Mouse (Mus musculus): ENCODE measurements around the gene Hadha. TPM values are rescaled to one million over a fixed set of nuclear protein-coding genes. Genes with fewer than 3 reads are reported as not detected.

The Hadha gene
- total and polyA plus RNA-seq, 3 experiments: 76.0 to 117 (median 83.0) TPM

DNA sequence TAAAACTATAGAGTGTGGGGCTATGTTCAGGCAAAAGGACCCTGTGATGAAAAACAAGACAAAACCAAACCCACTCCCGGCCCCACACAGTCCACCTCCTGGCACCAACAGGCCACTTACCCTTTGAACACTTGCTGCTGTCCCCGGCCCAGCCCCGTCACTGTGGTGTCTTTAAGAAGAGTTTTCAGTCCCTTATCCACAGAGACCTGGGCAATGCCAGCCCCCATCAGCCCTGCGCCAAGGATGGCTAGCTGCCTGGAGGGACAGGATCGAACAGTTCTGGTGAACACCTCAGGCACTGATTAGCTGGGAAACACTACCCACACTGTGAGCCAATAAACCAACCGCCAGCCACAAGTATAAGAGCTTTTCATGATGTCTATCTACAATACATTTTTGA, 26.3 kb downstream of the Hadha start:
- dilution Hi-C loops (cut with MboI; ENCODE audit: extremely low pct_ligation_motif_present, extremely low pct_unique_long_range_greater_than_20kb, low sequenced_read_pairs): no loop called here
- Histone ChIP-seq H3K27ac (ENCODE audit: insufficient read depth, low read depth) (no peak overlapping the region), H3K79me2 (replicated peaks; ENCODE audit: control insufficient read depth, extremely low read depth, insufficient read depth, poor library complexity, severe bottlenecking) (no peaks in the 10 kb centered on the region), H3K4me2 (ENCODE audit: insufficient read depth, low read depth, poor library complexity, severe bottlenecking) (no peak overlapping the region), H3K9me3 (replicated peaks; ENCODE audit: low read length) (no peaks in the 10 kb centered on the region), H3K27me3 (replicated peaks) (no peaks in the 10 kb centered on the region), H3K4me3 (replicated peaks in 1 of 3; ENCODE audit: low read depth in 2 of 3, low read length in 2 of 3, poor library complexity in 1 of 3) (no peak overlapping the region), H3K36me3 (replicated peaks in 1 of 2; ENCODE audit: control insufficient read depth in 1 of 2, insufficient read depth in 1 of 2, low read length in 1 of 2) (peaks cover 60 to 91% of the 10 kb centered on the region in 2 experiments), H3K4me1 (ENCODE audit: control insufficient read depth in 1 of 2, insufficient read depth in 2 of 2) (no peaks in the 10 kb centered on the region), H3K9ac (ENCODE audit: insufficient read depth, low read depth) (no peak overlapping the region)
- DNase-seq (ENCODE audit: extremely low read depth): no peak
- in situ Hi-C loops (cut with MboI; ENCODE audit: low pct_ligation_motif_present, low pct_unique_long_range_greater_than_20kb, low sequenced_read_pairs): no loop called here
- no peak for TF ChIP-seq JUND (conservative IDR thresholded peaks at IDR 0.05; ENCODE audit: low read depth, low read length)
- TF ChIP-seq POLR2AphosphoS2 (IDR thresholded peaks at IDR 0.05; ENCODE audit: low read depth, low read length): no peak
- no peak for TF ChIP-seq ETS1 (conservative IDR thresholded peaks at IDR 0.05; ENCODE audit: low read depth, low read length)

DNA sequence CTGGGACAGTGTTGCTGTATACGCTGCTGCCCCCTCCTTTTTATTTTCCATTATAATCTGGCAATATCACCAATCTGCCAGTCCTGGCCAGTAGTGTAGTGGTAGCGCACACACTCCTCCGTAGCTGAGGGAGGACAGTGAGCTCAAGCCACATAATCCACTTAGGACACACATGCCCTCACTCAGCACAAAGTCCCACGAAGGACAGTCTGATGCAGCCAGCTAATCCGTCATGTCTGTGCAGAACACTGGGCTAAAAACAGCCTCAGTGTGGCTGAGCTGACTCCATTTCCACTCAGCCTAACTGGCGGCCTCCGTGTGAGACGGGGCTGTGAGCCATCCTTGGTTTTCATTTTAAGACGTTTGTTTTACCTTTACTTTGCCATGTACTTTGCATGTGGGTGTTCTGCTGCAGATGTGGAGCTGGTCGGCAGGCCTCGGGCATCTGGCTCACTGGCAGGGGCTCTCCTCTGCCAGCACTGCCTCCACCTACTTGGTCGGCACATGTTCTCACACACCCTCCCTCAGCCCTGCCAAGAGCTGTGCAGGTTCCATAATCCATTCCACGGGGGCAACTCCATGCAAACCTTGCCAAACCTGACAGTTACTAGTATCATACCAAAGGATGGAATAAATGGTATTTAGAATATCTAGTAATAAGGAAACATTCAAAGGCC, 26.9 kb downstream of the Hadha start:
- DNase-seq (ENCODE audit: extremely low read depth): no peak
- no peak overlapping the region for H3K9ac ChIP-seq (ENCODE audit: insufficient read depth, low read depth)
- in situ Hi-C loops (cut with MboI; ENCODE audit: low pct_ligation_motif_present, low pct_unique_long_range_greater_than_20kb, low sequenced_read_pairs): no loop called here
- dilution Hi-C loops (cut with MboI; ENCODE audit: extremely low pct_ligation_motif_present, extremely low pct_unique_long_range_greater_than_20kb, low sequenced_read_pairs): no loop called here
- H3K4me1 ChIP-seq (ENCODE audit: control insufficient read depth in 1 of 2, insufficient read depth in 2 of 2): no peaks in the 10 kb centered on the region
- no peak overlapping the region for H3K4me2 ChIP-seq (ENCODE audit: insufficient read depth, low read depth, poor library complexity, severe bottlenecking)
- H3K27ac ChIP-seq (ENCODE audit: insufficient read depth, low read depth): no peak overlapping the region
- no peak overlapping the region for H3K4me3 ChIP-seq (replicated peaks in 1 of 3; ENCODE audit: low read depth in 2 of 3, low read length in 2 of 3, poor library complexity in 1 of 3)
- H3K27me3 ChIP-seq (replicated peaks): no peaks in the 10 kb centered on the region
- TF ChIP-seq ETS1 (conservative IDR thresholded peaks at IDR 0.05; ENCODE audit: low read depth, low read length) (no peak), POLR2A (IDR thresholded peaks at IDR 0.05; ENCODE audit: low read depth, low read length) (no peak), MAZ (IDR thresholded peaks at IDR 0.05; ENCODE audit: low read depth, low read length) (no peak), GABPA (IDR thresholded peaks at IDR 0.05; ENCODE audit: insufficient replicate concordance, low read depth, low read length) (no peak), SIN3A (IDR thresholded peaks at IDR 0.05; ENCODE audit: low read length) (no peak), SMC3 (IDR thresholded peaks at IDR 0.05; ENCODE audit: low read depth, low read length) (no peak)
- H3K79me2 ChIP-seq (replicated peaks; ENCODE audit: control insufficient read depth, extremely low read depth, insufficient read depth, poor library complexity, severe bottlenecking): no peaks in the 10 kb centered on the region
- peaks cover 65 to 92% of the 10 kb centered on the region in 2 experiments for H3K36me3 ChIP-seq (replicated peaks in 1 of 2; ENCODE audit: control insufficient read depth in 1 of 2, insufficient read depth in 1 of 2, low read length in 1 of 2)
- no peaks in the 10 kb centered on the region for H3K9me3 ChIP-seq (replicated peaks; ENCODE audit: low read length)

DNA sequence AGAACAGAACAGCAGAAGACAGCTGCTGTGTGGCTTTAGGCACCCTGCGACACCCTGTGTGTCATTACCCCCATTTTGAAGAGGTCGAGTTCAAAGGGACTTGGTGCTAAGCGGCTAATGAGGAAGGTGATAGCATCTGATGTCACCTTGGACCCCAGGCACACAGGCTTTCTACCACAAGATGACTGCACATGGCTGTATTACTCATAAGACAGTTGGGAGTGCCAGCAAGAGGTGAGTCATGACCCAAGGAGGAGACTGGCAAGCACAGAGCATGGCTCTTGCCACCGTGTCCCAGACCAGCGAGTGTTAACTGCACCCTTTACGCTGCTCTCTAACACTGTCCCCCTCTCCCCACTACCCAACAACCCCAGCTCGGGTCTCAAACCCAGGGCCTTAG, 28.2 kb downstream of the Hadha start:
- DNase-seq (ENCODE audit: extremely low read depth): no peak
- no peak overlapping the region for H3K9ac ChIP-seq (ENCODE audit: insufficient read depth, low read depth)
- H3K4me1 ChIP-seq (ENCODE audit: control insufficient read depth in 1 of 2, insufficient read depth in 2 of 2): no peaks in the 10 kb centered on the region
- H3K79me2 ChIP-seq (replicated peaks; ENCODE audit: control insufficient read depth, extremely low read depth, insufficient read depth, poor library complexity, severe bottlenecking): no peaks in the 10 kb centered on the region
- TF ChIP-seq MEF2A (IDR thresholded peaks at IDR 0.05; ENCODE audit: borderline replicate concordance, low read depth, low read length) (no peak), BHLHE40 (IDR thresholded peaks at IDR 0.05; ENCODE audit: low read depth, low read length) (no peak), USF1 (IDR thresholded peaks at IDR 0.05; ENCODE audit: low read depth, low read length) (no peak), PAX5 (IDR thresholded peaks at IDR 0.05; ENCODE audit: low read length) (no peak), UBTF (IDR thresholded peaks at IDR 0.05; ENCODE audit: low read depth, low read length) (no peak), RAD21 (IDR thresholded peaks at IDR 0.05; ENCODE audit: low read depth, low read length) (no peak), ZNF384 (IDR thresholded peaks at IDR 0.05; ENCODE audit: low read depth, low read length) (no peak), POLR2AphosphoS2 (IDR thresholded peaks at IDR 0.05; ENCODE audit: low read depth, low read length) (no peak), JUN (IDR thresholded peaks at IDR 0.05; ENCODE audit: insufficient read depth, low read depth, low read length) (no peak), EP300 (IDR thresholded peaks at IDR 0.05; ENCODE audit: low read length) (no peak), JUND (conservative IDR thresholded peaks at IDR 0.05; ENCODE audit: low read depth, low read length) (no peak), MAFK (IDR thresholded peaks at IDR 0.05; ENCODE audit: insufficient replicate concordance, low read length) (no peak), CHD1 (IDR thresholded peaks at IDR 0.05; ENCODE audit: low read depth, low read length) (no peak), TCF12 (IDR thresholded peaks at IDR 0.05; ENCODE audit: low read depth, low read length) (no peak), E2F4 (IDR thresholded peaks at IDR 0.05; ENCODE audit: insufficient replicate concordance, low read depth, low read length) (no peak), MAZ (IDR thresholded peaks at IDR 0.05; ENCODE audit: low read depth, low read length) (no peak), ZMIZ1 (IDR thresholded peaks at IDR 0.05; ENCODE audit: low read depth, low read length) (no peak), MYC (IDR thresholded peaks at IDR 0.05; ENCODE audit: low read depth, low read length) (no peak)
- no peak overlapping the region for H3K4me3 ChIP-seq (replicated peaks in 1 of 3; ENCODE audit: low read depth in 2 of 3, low read length in 2 of 3, poor library complexity in 1 of 3)
- no peaks in the 10 kb centered on the region for H3K27me3 ChIP-seq (replicated peaks)
- dilution Hi-C loops (cut with MboI; ENCODE audit: extremely low pct_ligation_motif_present, extremely low pct_unique_long_range_greater_than_20kb, low sequenced_read_pairs): no loop called here
- in situ Hi-C loops (cut with MboI; ENCODE audit: low pct_ligation_motif_present, low pct_unique_long_range_greater_than_20kb, low sequenced_read_pairs): no loop called here
- peaks cover 70 to 92% of the 10 kb centered on the region in 2 experiments for H3K36me3 ChIP-seq (replicated peaks in 1 of 2; ENCODE audit: control insufficient read depth in 1 of 2, insufficient read depth in 1 of 2, low read length in 1 of 2)
- H3K4me2 ChIP-seq (ENCODE audit: insufficient read depth, low read depth, poor library complexity, severe bottlenecking): no peak overlapping the region
- no peak overlapping the region for H3K27ac ChIP-seq (ENCODE audit: insufficient read depth, low read depth)
- H3K9me3 ChIP-seq (replicated peaks; ENCODE audit: low read length): no peaks in the 10 kb centered on the region

Measured in CH12.LX (cell line).